ENCODE assay signal across 8 mouse cellular contexts in genomic region chr13:38037811-38038210, GRCm38 (mm10). TPM values are rescaled to one million over a fixed set of nuclear protein-coding genes. Genes with fewer than 3 reads are reported as not detected.
A peak's percentile ranks its signal among the peaks of the same experiment; 100 is the strongest.
DNase-seq lines count a peak whose midpoint lies in the region; ATAC-seq and TF ChIP-seq lines count a peak whose summit lies in the region.

No protein-coding gene starts in this region.

- H3K4me3 ChIP-seq in forebrain, embryonic 11.5 days (ENCODE audit: low read depth, low read length): peak overlapping the region; percentile 69
- H3K4me3 ChIP-seq in kidney, adult 2 months (ENCODE audit: insufficient read depth, low read depth, low read length): peak overlapping the region; percentile 89
- H3K4me3 ChIP-seq in midbrain, embryonic 11.5 days (ENCODE audit: low read depth, low read length): peak overlapping the region; percentile 54

- H3K4me2 ChIP-seq in forebrain, embryonic 11.5 days (ENCODE audit: low read depth, low read length, severe bottlenecking): peak overlapping the region; percentile 93
- peak overlapping the region; percentile 87 for H3K4me2 ChIP-seq in midbrain, embryonic 11.5 days

- no peaks in the 10 kb centered on the region for H3K36me3 ChIP-seq in forebrain, embryonic 11.5 days (ENCODE audit: control insufficient read depth, insufficient read depth, low read length)
- H3K36me3 ChIP-seq in kidney, adult 2 months (ENCODE audit: control insufficient read depth, insufficient read depth, low read length): no peaks in the 10 kb centered on the region; the same call in 1 of the 2 replicates
- peaks cover 4% of the 10 kb centered on the region for H3K36me3 ChIP-seq in midbrain, embryonic 11.5 days (ENCODE audit: control insufficient read depth, insufficient read depth, low read length)

- no peak for TF ChIP-seq POLR2A in kidney, adult 2 months (IDR thresholded peaks at IDR 0.05; ENCODE audit: low read depth, low read length)

- no peak for ATAC-seq in forebrain, embryonic 11.5 days (replicated peaks; ENCODE audit: low FRiP score)
- ATAC-seq in midbrain, embryonic 11.5 days (ENCODE audit: low FRiP score): no peak

- no peak overlapping the region for H3K27ac ChIP-seq in forebrain, embryonic 11.5 days (ENCODE audit: low read depth, low read length)
- no peak overlapping the region for H3K27ac ChIP-seq in kidney, adult 2 months (ENCODE audit: insufficient read depth, low read depth, low read length)
- no peak overlapping the region for H3K27ac ChIP-seq in midbrain, embryonic 11.5 days (ENCODE audit: low read depth, low read length)

- peak overlapping the region; percentile 72 for H3K9ac ChIP-seq in forebrain, embryonic 11.5 days (ENCODE audit: low read length)
- H3K9ac ChIP-seq in midbrain, embryonic 11.5 days (ENCODE audit: low read length): peak overlapping the region; percentile 76

- 62% methylated on average over 12 of the region's 12 CpGs for WGBS in forebrain, embryonic 11.5 days
- 15% methylated on average over 12 of the region's 12 CpGs for WGBS in kidney, adult 2 months
- WGBS in midbrain, embryonic 11.5 days: 57% methylated on average over 12 of the region's 12 CpGs

- no peaks in the 10 kb centered on the region for H3K9me3 ChIP-seq in forebrain, embryonic 11.5 days (ENCODE audit: control insufficient read depth, low read length)
- no peaks in the 10 kb centered on the region for H3K9me3 ChIP-seq in midbrain, embryonic 11.5 days (ENCODE audit: control insufficient read depth, low read length)

- no peaks in the 10 kb centered on the region for H3K27me3 ChIP-seq in forebrain, embryonic 11.5 days (ENCODE audit: control insufficient read depth, insufficient read depth, low read length)
- H3K27me3 ChIP-seq in kidney, adult 2 months (replicated peaks; ENCODE audit: control insufficient read depth, insufficient read depth, low read length): no peaks in the 10 kb centered on the region
- H3K27me3 ChIP-seq in midbrain, embryonic 11.5 days (ENCODE audit: control insufficient read depth, insufficient read depth, low read length): no peaks in the 10 kb centered on the region

- peaks cover 2% of the 10 kb centered on the region; the same call in 1 of the 2 replicates for H3K4me1 ChIP-seq in forebrain, embryonic 11.5 days (replicated peaks; ENCODE audit: control insufficient read depth, insufficient read depth, low read length)
- peaks cover 10% of the 10 kb centered on the region; the same call in 1 of the 2 replicates for H3K4me1 ChIP-seq in kidney, adult 2 months (ENCODE audit: control insufficient read depth, insufficient read depth, low read length)
- H3K4me1 ChIP-seq in midbrain, embryonic 11.5 days (ENCODE audit: control insufficient read depth, insufficient read depth, low read length): peaks cover 4% of the 10 kb centered on the region; the same call in 1 of the 2 replicates

- peak; percentile 28 for DNase-seq in cerebellum, adult 9-11 months
- no peak for DNase-seq in cerebellum, postnatal 36 days
- peak; percentile 84 for DNase-seq in T-cell, adult 2 months (ENCODE audit: low spot score)
- no peak for DNase-seq in forebrain, embryonic 11.5 days (ENCODE audit: low spot score)
- peak; percentile 33 for DNase-seq in kidney, adult 2 months
- no peak for DNase-seq in midbrain, embryonic 11.5 days (ENCODE audit: low spot score, missing footprints)
- DNase-seq in frontal cortex, postnatal 36 days (ENCODE audit: low spot score in 2 of 2): no peak
- DNase-seq in layer of hippocampus, adult 9-11 months: no peak

- TF ChIP-seq CTCF in kidney, adult 2 months (conservative IDR thresholded peaks at IDR 0.05; ENCODE audit: insufficient read depth, insufficient read length, low read depth, low read length): no peak

RNA-seq across cellular contexts. Expression of gene Cage1, which starts 0.9 kb away (rescaled TPM):
- 0.87 and 0.99 TPM in 2 replicates for polyA plus RNA-seq in forebrain, embryonic 11.5 days (2014; fragmentation: Nextera tagmentation; extraction: Ambion mirVana)
- 0.23 and 0.28 TPM in 2 replicates for polyA plus RNA-seq in kidney, adult 2 months (2012; rRNA removed)
- polyA plus RNA-seq in midbrain, embryonic 11.5 days (2014; fragmentation: Nextera tagmentation; extraction: Ambion mirVana): 0.94 and 0.98 TPM in 2 replicates

RNA-seq across cellular contexts. Expression of gene Riok1, which starts 1.0 kb away (rescaled TPM):
- polyA plus RNA-seq in forebrain, embryonic 11.5 days (2014; fragmentation: Nextera tagmentation; extraction: Ambion mirVana): 49.5 and 53.6 TPM in 2 replicates
- polyA plus RNA-seq in kidney, adult 2 months (2012; rRNA removed): 7.6 and 8.0 TPM in 2 replicates
- polyA plus RNA-seq in midbrain, embryonic 11.5 days (2014; fragmentation: Nextera tagmentation; extraction: Ambion mirVana): 49.1 and 54.0 TPM in 2 replicates

RNA-seq across cellular contexts. Expression of gene Ssr1, which starts 43.8 kb away (rescaled TPM):
- polyA plus RNA-seq in forebrain, embryonic 11.5 days (2014; fragmentation: Nextera tagmentation; extraction: Ambion mirVana): 112 and 118 TPM in 2 replicates
- polyA plus RNA-seq in kidney, adult 2 months (2012; rRNA removed): 6.9 and 10.5 TPM in 2 replicates
- polyA plus RNA-seq in midbrain, embryonic 11.5 days (2014; fragmentation: Nextera tagmentation; extraction: Ambion mirVana): 114 and 125 TPM in 2 replicates

Comparison
In these comparisons a context has a peak if more than half of its experiments do, and no peak if none do; other contexts are left out.
1. DNase-seq: peak in cerebellum, adult 9-11 months (single experiment), T-cell, adult 2 months (single experiment) and kidney, adult 2 months (single experiment); none in cerebellum, postnatal 36 days (0 of 2), forebrain, embryonic 11.5 days (single experiment), midbrain, embryonic 11.5 days (single experiment), frontal cortex, postnatal 36 days (0 of 2) and layer of hippocampus, adult 9-11 months (single experiment).
2. Peak in every context shown above with its lines, with median percentiles within 50 percentile points of each other: H3K4me3 ChIP-seq.